Mouse (Mus musculus) ES-Bruce4 (cell line): Measurements from ENCODE around the gene Trir.

Source experiments
- CTCF ChIP-seq: IDR thresholded peaks from one replicate; pipeline ENCODE4 v1.8.1; 2011; ENCODE audit warnings: low read depth, low read length
- POLR2A ChIP-seq: IDR thresholded peaks from one replicate; pipeline ENCODE4 v1.8.1; 2011; ENCODE audit warnings: low read length; ENCODE audit not compliant: insufficient read depth

- TF ChIP-seq POLR2A, result no peak
- no peak for TF ChIP-seq CTCF
Measured at GRCm38 (mm10) chr8:85029271-85029670, 2.6 kb downstream of the Trir start.
